Mouse (Mus musculus) pancreas, adult 10 weeks (tissue): Measurements from ENCODE around the gene Olfr1242. TPM values are rescaled to one million over a fixed set of nuclear protein-coding genes. Genes with fewer than 3 reads are reported as not detected.

ENCODE experiments used
- polyA plus RNA-seq: library from polyadenylated mRNA; stranded (reverse); fragments of 350-450 nt; fragmentation: Illumina TruSeq; extraction: RNeasy Lipid Tissue Mini Kit (QIAGEN cat#74804); gene quantifications from one replicate; pipeline ENCODE4 v1.2.3, GENCODE M21; 2015; ENCODE audit warnings: low read depth, low replicate concordance; ENCODE audit not compliant: insufficient read depth

Gene Olfr1242
- polyA plus RNA-seq: not detected

DNA sequence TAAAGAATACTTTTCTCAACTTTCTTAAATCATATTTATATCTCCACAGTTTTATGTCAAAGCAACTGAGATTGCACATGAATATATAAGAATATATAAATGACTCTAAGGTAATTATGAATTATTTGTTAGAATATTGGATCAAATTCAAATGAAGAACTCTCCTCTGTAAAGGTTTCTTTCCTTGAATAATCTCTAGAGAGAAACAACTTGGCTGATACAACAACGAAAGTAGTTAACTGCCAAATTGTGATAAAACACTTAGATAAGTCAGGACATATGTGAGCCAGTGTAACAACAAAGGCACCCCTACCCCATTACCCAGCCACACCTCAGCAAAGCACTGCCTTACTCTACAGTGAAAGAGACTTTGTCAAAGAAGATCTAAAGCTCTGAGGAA is at the start of gene Olfr1242:
Olfr1242 (minus strand) TSS at position 101 of the 400 bp plus-strand sequence.

DNA sequence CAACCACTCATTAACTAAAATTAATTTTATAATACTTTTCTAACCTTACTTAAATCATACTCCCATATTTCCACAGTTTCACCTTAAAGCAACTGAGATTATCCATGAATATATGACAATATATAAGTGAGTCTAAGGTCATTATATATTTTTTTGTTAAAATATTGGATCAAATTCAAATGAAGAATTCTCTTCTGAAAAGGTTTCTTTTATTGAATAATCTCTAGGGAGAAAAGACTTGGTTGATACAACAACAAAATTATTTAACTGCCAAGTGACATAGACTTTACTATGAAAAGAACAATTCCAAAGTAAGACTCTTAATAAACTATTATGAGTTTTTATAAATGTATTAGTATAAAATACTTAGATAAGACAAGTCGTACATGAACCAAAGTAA is 33.3 kb upstream of the Olfr1242 start, which contains the start of gene Olfr1243:
Olfr1243 (minus strand) TSS at position 101 of the 400 bp plus-strand sequence.

DNA sequence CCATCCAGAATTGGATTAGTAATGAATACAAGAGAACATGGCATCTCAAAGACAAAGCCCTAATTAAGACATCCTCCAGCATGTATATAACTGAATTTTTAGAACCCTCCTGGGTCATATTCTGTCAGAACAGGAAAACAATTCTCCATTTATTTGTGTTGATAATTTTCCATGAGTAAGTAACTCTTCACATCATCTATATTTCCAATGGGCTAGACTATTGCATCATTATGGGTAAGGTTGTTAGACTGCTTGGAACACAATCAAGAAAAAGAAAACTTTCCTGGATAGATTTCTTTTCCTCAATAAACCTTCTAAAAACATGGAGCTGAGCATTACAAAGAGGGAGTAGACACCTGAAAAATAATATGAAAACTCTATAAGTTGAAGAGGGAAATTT is 11.1 kb downstream of the Olfr1242 start, which contains the start of gene Olfr1241:
Olfr1241 (minus strand) TSS at position 101 of the 400 bp plus-strand sequence.

DNA sequence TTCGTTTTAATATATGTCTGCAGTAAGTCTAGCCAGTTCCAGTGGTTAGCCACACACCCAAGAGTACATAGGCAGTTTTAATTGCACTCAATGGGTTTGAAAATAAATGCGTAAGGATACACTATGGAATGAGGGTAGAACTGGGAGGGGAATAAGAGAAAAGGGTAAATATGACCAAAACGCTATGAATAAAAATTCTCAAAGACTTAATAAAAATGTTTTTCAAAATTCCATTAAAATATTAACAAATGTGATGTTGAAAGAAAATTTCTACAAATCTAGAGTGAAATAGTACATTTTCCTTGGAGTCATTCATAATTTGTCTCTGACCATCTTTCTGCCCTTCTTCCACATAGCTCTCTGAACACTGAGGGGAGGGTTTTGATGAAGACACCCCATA is 55.2 kb downstream of the Olfr1242 start, which contains the start of gene Olfr1240:
Olfr1240 (minus strand) TSS at position 101 of the 400 bp plus-strand sequence.

Other genes starting within 250 kb of the Olfr1242 start
- gene Olfr1228, start 244.3 kb downstream of the Olfr1242 start, polyA plus RNA-seq: not detected
- not detected for gene Olfr1229, start 210.3 kb downstream of the Olfr1242 start, polyA plus RNA-seq
- not detected for gene Olfr1230, start 201.1 kb downstream of the Olfr1242 start, polyA plus RNA-seq
- not detected for gene Olfr1231, start 191.3 kb downstream of the Olfr1242 start, polyA plus RNA-seq
- not detected for gene Olfr1232, start 168.7 kb downstream of the Olfr1242 start, polyA plus RNA-seq
- not detected for gene Olfr1233, start 155.9 kb downstream of the Olfr1242 start, polyA plus RNA-seq
- gene Olfr1234, start 133.5 kb downstream of the Olfr1242 start, polyA plus RNA-seq: not detected
- gene Olfr1238, start 88.7 kb downstream of the Olfr1242 start, polyA plus RNA-seq: not detected
- not detected for gene Olfr1239, start 77.9 kb downstream of the Olfr1242 start, polyA plus RNA-seq
- not detected for gene Olfr1240, start 55.3 kb downstream of the Olfr1242 start, polyA plus RNA-seq
- not detected for gene Olfr1241, start 11.2 kb downstream of the Olfr1242 start, polyA plus RNA-seq
- gene Olfr1243, start 33.2 kb upstream of the Olfr1242 start, polyA plus RNA-seq: not detected
- not detected for gene Olfr1245, start 80.1 kb upstream of the Olfr1242 start, polyA plus RNA-seq
- gene Olfr1246, start 94.8 kb upstream of the Olfr1242 start, polyA plus RNA-seq: not detected
- gene Olfr1247, start 115.8 kb upstream of the Olfr1242 start, polyA plus RNA-seq: not detected
- gene Olfr1248, start 119.9 kb upstream of the Olfr1242 start, polyA plus RNA-seq: not detected
- not detected for gene Olfr1249, start 136.6 kb upstream of the Olfr1242 start, polyA plus RNA-seq
- not detected for gene Olfr1250, start 163.1 kb upstream of the Olfr1242 start, polyA plus RNA-seq
- not detected for gene Olfr1251, start 173.6 kb upstream of the Olfr1242 start, polyA plus RNA-seq
- gene Olfr1252, start 226.7 kb upstream of the Olfr1242 start, polyA plus RNA-seq: not detected